Mouse (Mus musculus) CH12.LX (cell line): ENCODE measurements at regions not wholly inside any gene's neighbourhood (a gene's known extent, or its start where the extent isn't known, plus 50 kb on each side); places are given as distances from the start of the nearest gene placed in this dataset.

Source experiments
- DNase-seq: peaks from one replicate; pipeline ENCODE4 v3.0.0-alpha.2; 2013; ENCODE audit errors: extremely low read depth
- H3K27ac ChIP-seq: 2 replicates; pipeline ENCODE4 v1.5.1; 2012; ENCODE audit warnings: low read depth, mild to moderate bottlenecking, control low read depth, moderate library complexity; ENCODE audit not compliant: insufficient read depth
- H3K27me3 ChIP-seq: replicated peaks from 2 replicates; pipeline ENCODE3; 2012; ENCODE audit warnings: inconsistent platforms
- H3K36me3 ChIP-seq, 2 experiments: replicated peaks in 1 of 2; 2 replicates each; pipeline versions ENCODE3 to v1.6.1; 2012; ENCODE audit warnings: inconsistent platforms in 1 of 2, low read length in 1 of 2, mild to moderate bottlenecking in 1 of 2, mixed read lengths in 1 of 2, moderate library complexity in 1 of 2; ENCODE audit not compliant: control insufficient read depth in 1 of 2, insufficient read depth in 1 of 2
- H3K4me1 ChIP-seq, 2 experiments: 2 replicates each; pipeline ENCODE4 v1.6.1; 2012; ENCODE audit warnings: inconsistent platforms in 1 of 2, moderate library complexity in 1 of 2; ENCODE audit not compliant: insufficient read depth in 2 of 2, control insufficient read depth in 1 of 2
- H3K4me2 ChIP-seq: 2 replicates; pipeline ENCODE4 v1.6.1; 2012; ENCODE audit warnings: low read depth, mild to moderate bottlenecking, control low read depth; ENCODE audit not compliant: poor library complexity, insufficient read depth, severe bottlenecking
- H3K4me3 ChIP-seq, 3 experiments: fragments of 150-350 bp in 1 of 3; sonication (generic) in 1 of 3; replicated peaks in 1 of 3; 2 replicates each; pipeline versions ENCODE3 to v1.5.1; 2011 to 2012; ENCODE audit warnings: low read depth in 2 of 3, low read length in 2 of 3, mild to moderate bottlenecking in 2 of 3, moderate library complexity in 2 of 3, control low read depth in 1 of 3, improper control_type of control experiment in 1 of 3, inconsistent platforms in 1 of 3, mixed read lengths in 1 of 3; ENCODE audit not compliant: poor library complexity in 1 of 3
- H3K79me2 ChIP-seq: replicated peaks from 2 replicates; pipeline ENCODE4 v1.6.1; 2012; ENCODE audit warnings: mild to moderate bottlenecking, moderate library complexity; ENCODE audit not compliant: control insufficient read depth, poor library complexity, insufficient read depth, severe bottlenecking; ENCODE audit errors: extremely low read depth
- H3K9ac ChIP-seq: 2 replicates; pipeline ENCODE4 v1.6.1; 2012; ENCODE audit warnings: low read depth, mild to moderate bottlenecking, control low read depth, moderate library complexity; ENCODE audit not compliant: insufficient read depth
- H3K9me3 ChIP-seq: replicated peaks from 2 replicates; pipeline ENCODE3; 2012; ENCODE audit warnings: low read length, inconsistent platforms, mixed read lengths
- BHLHE40 ChIP-seq: IDR thresholded peaks from 2 replicates; pipeline ENCODE4 v1.6.1; 2011; ENCODE audit warnings: mild to moderate bottlenecking, low read depth, low read length, improper control_type of control experiment
- E2F4 ChIP-seq: IDR thresholded peaks from 2 replicates; pipeline ENCODE4 v1.6.1; 2011; ENCODE audit warnings: low read depth, low read length, improper control_type of control experiment; ENCODE audit not compliant: insufficient replicate concordance
- EP300 ChIP-seq: IDR thresholded peaks from 2 replicates; pipeline ENCODE4 v1.6.1; 2011; ENCODE audit warnings: low read length, improper control_type of control experiment
- ETS1 ChIP-seq: conservative IDR thresholded peaks from 2 replicates; pipeline ENCODE4 v1.6.1; 2012; ENCODE audit warnings: low read depth, mild to moderate bottlenecking, inconsistent platforms, low read length, improper control_type of control experiment, moderate library complexity
- JUND ChIP-seq: conservative IDR thresholded peaks from 2 replicates; pipeline ENCODE4 v1.6.1; 2011; ENCODE audit warnings: low read depth, low read length, improper control_type of control experiment
- KAT2A ChIP-seq: IDR thresholded peaks from 2 replicates; pipeline ENCODE4 v1.6.1; 2012; ENCODE audit warnings: low read length, improper control_type of control experiment, inconsistent platforms; ENCODE audit not compliant: insufficient replicate concordance
- MAFK ChIP-seq: IDR thresholded peaks from 2 replicates; pipeline ENCODE4 v1.6.1; 2011; ENCODE audit warnings: low read length, improper control_type of control experiment; ENCODE audit not compliant: insufficient replicate concordance
- MAX ChIP-seq: IDR thresholded peaks from 2 replicates; pipeline ENCODE4 v1.6.1; 2011; ENCODE audit warnings: low read length, improper control_type of control experiment
- MEF2A ChIP-seq: IDR thresholded peaks from 2 replicates; pipeline ENCODE4 v1.6.1; 2014; ENCODE audit warnings: low read depth, mild to moderate bottlenecking, inconsistent platforms, low read length, improper control_type of control experiment, borderline replicate concordance
- MYC ChIP-seq: IDR thresholded peaks from 2 replicates; pipeline ENCODE4 v1.6.1; 2011; ENCODE audit warnings: low read depth, mild to moderate bottlenecking, improper control_type of control experiment, low read length
- NRF1 ChIP-seq: IDR thresholded peaks from 2 replicates; pipeline ENCODE4 v1.6.1; 2014; ENCODE audit warnings: low read depth, mild to moderate bottlenecking, inconsistent platforms, low read length, improper control_type of control experiment, moderate library complexity
- PAX5 ChIP-seq: IDR thresholded peaks from 2 replicates; pipeline ENCODE4 v1.6.1; 2012; ENCODE audit warnings: low read length, inconsistent platforms, mixed read lengths
- POLR2AphosphoS2 ChIP-seq: IDR thresholded peaks from 2 replicates; pipeline ENCODE4 v1.6.1; 2011; ENCODE audit warnings: low read depth, low read length, improper control_type of control experiment
- RAD21 ChIP-seq: IDR thresholded peaks from 2 replicates; pipeline ENCODE4 v1.6.1; 2011; ENCODE audit warnings: low read depth, mild to moderate bottlenecking, low read length, improper control_type of control experiment, moderate library complexity
- RCOR1 ChIP-seq: conservative IDR thresholded peaks from 2 replicates; pipeline ENCODE4 v1.6.1; 2012; ENCODE audit warnings: low read depth, mild to moderate bottlenecking, inconsistent platforms, low read length, improper control_type of control experiment
- SIN3A ChIP-seq: IDR thresholded peaks from 2 replicates; pipeline ENCODE4 v1.6.1; 2012; ENCODE audit warnings: low read length, improper control_type of control experiment, inconsistent platforms
- SMC3 ChIP-seq: IDR thresholded peaks from 2 replicates; pipeline ENCODE4 v1.6.1; 2011; ENCODE audit warnings: low read depth, low read length, improper control_type of control experiment
- TCF12 ChIP-seq: IDR thresholded peaks from 2 replicates; pipeline ENCODE4 v1.6.1; 2014; ENCODE audit warnings: low read depth, mild to moderate bottlenecking, inconsistent platforms, low read length, improper control_type of control experiment
- USF1 ChIP-seq: IDR thresholded peaks from 2 replicates; pipeline ENCODE4 v1.6.1; 2014; ENCODE audit warnings: low read depth, mild to moderate bottlenecking, inconsistent platforms, low read length, improper control_type of control experiment
- USF2 ChIP-seq: conservative IDR thresholded peaks from 2 replicates; pipeline ENCODE4 v1.6.1; 2011; ENCODE audit warnings: low read depth, low read length, improper control_type of control experiment
- ZKSCAN1 ChIP-seq: IDR thresholded peaks from 2 replicates; pipeline ENCODE4 v1.6.1; 2012; ENCODE audit warnings: low read depth, inconsistent platforms, low read length, improper control_type of control experiment, borderline replicate concordance
- ZNF384 ChIP-seq: IDR thresholded peaks from 2 replicates; pipeline ENCODE4 v1.6.1; 2012; ENCODE audit warnings: low read depth, low read length, improper control_type of control experiment, inconsistent platforms
- dilution Hi-C: fragments of 300-500 bp; cut with MboI; formaldehyde crosslinking; loops from 2 replicates; pipeline ENCODE4 v1.14.3; 2020; ENCODE audit warnings: low sequenced_read_pairs; ENCODE audit not compliant: extremely low pct_unique_long_range_greater_than_20kb, extremely low pct_ligation_motif_present
- in situ Hi-C: fragments of 300-500 bp; cut with MboI; formaldehyde crosslinking; loops from 3 replicates; pipeline ENCODE4 v1.14.3; 2019; ENCODE audit warnings: low sequenced_read_pairs, low pct_ligation_motif_present, low pct_unique_long_range_greater_than_20kb, mixed read lengths

DNA sequence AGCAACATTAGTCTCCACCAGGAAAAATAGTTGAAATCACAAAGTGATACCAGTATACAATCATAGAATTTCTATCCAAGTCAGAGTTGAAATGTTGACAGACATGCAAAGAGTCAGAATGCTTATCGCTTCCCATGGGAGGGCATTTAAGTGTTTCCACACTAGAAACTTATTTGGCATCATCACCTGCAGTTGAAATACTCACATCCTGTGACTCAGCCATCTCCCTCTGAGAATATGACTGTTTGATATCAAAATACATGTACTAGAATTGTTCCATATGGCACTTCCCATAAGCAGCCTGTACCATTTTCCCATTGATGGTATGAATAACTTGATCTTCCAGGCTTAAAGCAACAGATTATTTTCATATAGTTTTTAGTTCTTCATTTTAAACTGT, 2314.1 kb upstream of the Gm7489 start:
- Histone ChIP-seq H3K9me3 (no peaks in the 10 kb centered on the region), H3K4me2 (no peak overlapping the region), H3K79me2 (no peaks in the 10 kb centered on the region), H3K9ac (no peak overlapping the region), H3K27me3 (no peaks in the 10 kb centered on the region), H3K4me3 (no peak overlapping the region), H3K4me1 (no peaks in the 10 kb centered on the region), H3K36me3 (no peaks in the 10 kb centered on the region), H3K27ac (no peak overlapping the region)
- TF ChIP-seq TCF12 (no peak), MYC (no peak), EP300 (no peak), ZKSCAN1 (no peak), KAT2A (no peak), RAD21 (no peak)
- dilution Hi-C loops (no loop called here), in situ Hi-C loops (no loop called here)
- no peak for DNase-seq

DNA sequence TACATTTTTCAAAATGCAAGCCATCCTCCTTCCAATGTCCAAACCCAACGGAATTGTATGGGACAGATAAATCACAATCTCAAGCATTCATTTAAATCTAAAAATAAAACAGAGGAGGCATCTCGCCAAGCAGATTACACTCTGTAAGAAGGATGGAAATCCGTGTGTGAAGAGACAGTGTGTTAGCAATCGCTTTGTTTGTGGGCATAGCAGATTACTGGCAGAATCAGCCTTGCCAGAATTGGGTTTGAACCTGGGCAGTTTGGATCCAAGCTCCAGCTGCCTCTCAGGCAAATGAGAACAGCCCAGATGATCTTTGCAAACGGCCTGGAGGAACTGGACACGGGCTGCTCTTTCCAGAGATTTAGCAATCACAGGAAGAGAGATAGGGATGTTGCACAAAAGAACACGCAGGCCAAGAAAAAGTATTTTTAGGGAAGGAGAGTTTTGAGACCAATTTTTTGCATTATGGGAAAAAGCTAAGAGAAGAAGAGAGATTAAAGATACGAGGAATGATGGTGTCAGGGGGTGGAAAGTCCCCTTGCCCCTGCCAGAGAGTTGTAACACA, 2310.1 kb upstream of the Gm7489 start:
- Histone ChIP-seq H3K9ac (no peak overlapping the region), H3K4me2 (no peak overlapping the region), H3K27me3 (no peaks in the 10 kb centered on the region), H3K27ac (no peak overlapping the region), H3K9me3 (no peaks in the 10 kb centered on the region)
- in situ Hi-C loops, result no loop called here
- dilution Hi-C loops, result no loop called here
- no peak for TF ChIP-seq PAX5
- TF ChIP-seq ETS1, result no peak
- TF ChIP-seq NRF1, result no peak
- TF ChIP-seq ZNF384, result no peak
- no peak for TF ChIP-seq RAD21
- TF ChIP-seq JUND, result no peak
- TF ChIP-seq MAX, result no peak
- no peak for TF ChIP-seq MAFK
- TF ChIP-seq RCOR1, result no peak
- no peak for TF ChIP-seq POLR2AphosphoS2
- no peak for TF ChIP-seq SIN3A
- TF ChIP-seq MEF2A, result no peak
- no peak for TF ChIP-seq USF2
- no peak for TF ChIP-seq SMC3
- no peak for TF ChIP-seq TCF12
- no peak for TF ChIP-seq BHLHE40
- no peak for TF ChIP-seq E2F4
- TF ChIP-seq USF1, result no peak
- TF ChIP-seq EP300, result no peak
- TF ChIP-seq, all 38 proteins: peak for 0
- Histone ChIP-seq H3K36me3 (no peaks in the 10 kb centered on the region), H3K79me2 (no peaks in the 10 kb centered on the region), H3K4me1 (no peaks in the 10 kb centered on the region), H3K4me3 (no peak overlapping the region)
- DNase-seq, result no peak
